Mouse (Mus musculus) CD4-positive, CD25-positive, alpha-beta regulatory T cell (primary cell): ENCODE measurements around the gene Sap30bp. TPM values are rescaled to one million over a fixed set of nuclear protein-coding genes. Genes with fewer than 3 reads are reported as not detected.

ENCODE experiments used
- polyA plus RNA-seq: library from polyadenylated mRNA; unstranded; fragments of 100-300 nt; shearing (Covaris generic); gene quantifications from one replicate; pipeline ENCODE4 v1.2.1, GENCODE M21; 2017

Sap30bp gene
- polyA plus RNA-seq = 39.1 TPM

DNA sequence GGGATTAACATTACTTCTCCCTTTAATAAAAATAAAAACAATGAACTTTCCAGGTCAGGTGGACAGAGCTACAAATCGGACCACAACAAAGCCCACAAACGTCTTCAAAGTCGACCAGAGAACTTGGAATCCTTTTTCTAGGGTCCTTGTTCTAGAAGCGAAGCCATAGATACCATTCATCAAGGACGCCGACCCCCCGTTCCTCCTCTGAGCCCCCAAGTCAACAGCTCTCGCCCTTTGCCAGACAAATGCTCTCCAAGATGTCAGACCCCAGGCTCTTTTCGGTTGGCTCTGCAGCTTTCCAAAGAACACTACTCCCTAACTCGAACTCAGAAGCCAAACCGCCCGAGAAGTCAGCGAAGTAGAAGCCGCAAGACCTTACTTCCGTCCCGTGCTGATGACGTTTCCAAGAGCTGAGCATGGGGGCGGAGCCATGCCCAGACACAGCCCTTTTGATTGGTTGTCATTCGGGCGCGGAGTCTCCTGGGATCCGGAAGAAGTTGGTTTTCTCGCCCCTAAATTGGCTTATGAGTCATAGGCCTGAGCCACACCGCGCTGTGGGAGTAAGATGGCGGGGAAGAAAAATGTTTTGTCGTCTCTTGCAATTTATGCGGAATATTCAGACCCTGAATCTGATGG lies at the start of gene Sap30bp, which contains the start of gene Recql5:
Gene Sap30bp, plus strand, starts transcription at position 175 of the 639 bp plus-strand sequence.
Gene Recql5, minus strand, starts transcription at position 370 of the 639 bp plus-strand sequence.

DNA sequence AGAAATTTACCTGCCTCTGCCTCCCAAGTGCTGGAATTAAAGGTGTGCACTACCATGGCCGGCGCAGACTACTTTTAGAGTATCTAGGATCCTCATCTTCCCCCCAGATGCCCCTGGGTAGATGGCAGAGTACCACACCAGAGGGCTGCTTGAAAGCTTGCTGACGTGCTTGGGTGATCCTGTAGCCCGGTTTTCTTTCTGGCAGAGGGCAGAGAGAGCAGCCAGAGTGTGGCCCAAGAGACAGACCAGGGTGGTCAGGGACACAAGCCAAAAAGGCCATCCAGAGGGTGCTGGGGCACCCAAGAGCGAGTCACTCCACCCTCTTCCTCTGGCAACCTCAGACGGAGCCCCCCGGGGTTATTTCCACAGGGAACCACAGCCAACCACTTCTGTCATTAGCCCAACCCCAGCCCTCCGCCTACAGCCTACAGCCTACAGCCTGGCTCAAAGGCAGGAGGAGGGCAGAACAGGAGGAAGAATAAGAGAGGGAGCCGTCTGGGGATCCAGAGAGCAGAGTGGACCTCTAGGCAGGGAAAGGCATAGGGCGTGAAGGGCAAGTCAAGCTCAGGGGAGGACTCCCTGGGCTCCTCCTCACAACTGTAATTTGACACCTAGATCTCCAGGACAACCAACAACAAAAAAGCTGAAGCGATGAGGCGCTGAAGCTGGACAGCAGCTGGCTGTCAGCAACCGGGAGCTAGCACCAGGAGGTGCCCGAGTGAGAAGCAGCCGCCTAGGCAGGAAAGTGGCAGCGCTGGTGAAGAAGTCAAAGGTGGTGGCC lies 33.4 kb upstream of the Sap30bp start, which contains the start of gene Smim5:
Gene Smim5, plus strand, starts transcription at position 481 of the 781 bp plus-strand sequence.

GRCm38 (mm10) chr11:115911632-115912376 lies 21.3 kb upstream of the Sap30bp start, which contains the start of gene Smim6:
Gene Smim6, plus strand, starts transcription at chr11:115912017.

DNA sequence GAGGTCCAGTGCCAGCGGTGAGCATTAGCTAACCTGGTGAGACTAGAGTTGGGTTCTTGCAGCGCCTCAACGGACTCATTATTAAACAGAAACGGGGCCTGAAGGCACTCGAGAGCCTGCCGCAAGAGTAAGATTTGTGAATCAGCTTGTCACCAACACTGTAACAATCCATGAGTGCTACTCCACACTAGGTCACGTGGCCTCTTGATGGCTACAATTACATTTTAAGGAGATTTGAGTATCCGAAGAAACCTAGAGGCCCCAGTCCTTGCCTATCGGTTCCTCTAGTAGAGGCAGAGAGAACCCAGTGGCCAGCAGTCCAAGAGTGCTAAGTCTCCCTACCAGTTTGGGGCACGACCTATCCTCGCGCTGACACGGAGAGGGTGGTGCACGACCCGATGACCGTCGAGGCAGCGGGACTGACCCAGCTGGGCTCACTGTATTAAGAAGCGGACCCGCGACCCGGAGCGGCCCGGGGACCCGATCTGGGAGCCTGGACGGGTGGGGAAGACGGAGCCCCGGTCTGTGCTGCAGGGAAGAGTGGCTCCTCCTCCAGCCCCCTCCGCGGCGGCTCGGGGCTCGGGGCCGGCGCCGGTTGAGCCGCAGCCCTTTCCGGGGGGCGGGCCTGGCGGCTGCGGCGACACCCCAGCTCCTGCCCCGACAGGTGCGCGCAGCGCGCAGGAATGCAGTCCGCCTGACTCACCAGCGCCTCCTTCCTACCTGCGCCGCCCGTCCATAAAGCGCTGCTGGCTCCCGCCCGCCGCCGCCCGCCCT lies 41.4 kb downstream of the Sap30bp start, which contains the start of gene Itgb4:
Gene Itgb4, plus strand, starts transcription at position 401 of the 774 bp plus-strand sequence.

DNA sequence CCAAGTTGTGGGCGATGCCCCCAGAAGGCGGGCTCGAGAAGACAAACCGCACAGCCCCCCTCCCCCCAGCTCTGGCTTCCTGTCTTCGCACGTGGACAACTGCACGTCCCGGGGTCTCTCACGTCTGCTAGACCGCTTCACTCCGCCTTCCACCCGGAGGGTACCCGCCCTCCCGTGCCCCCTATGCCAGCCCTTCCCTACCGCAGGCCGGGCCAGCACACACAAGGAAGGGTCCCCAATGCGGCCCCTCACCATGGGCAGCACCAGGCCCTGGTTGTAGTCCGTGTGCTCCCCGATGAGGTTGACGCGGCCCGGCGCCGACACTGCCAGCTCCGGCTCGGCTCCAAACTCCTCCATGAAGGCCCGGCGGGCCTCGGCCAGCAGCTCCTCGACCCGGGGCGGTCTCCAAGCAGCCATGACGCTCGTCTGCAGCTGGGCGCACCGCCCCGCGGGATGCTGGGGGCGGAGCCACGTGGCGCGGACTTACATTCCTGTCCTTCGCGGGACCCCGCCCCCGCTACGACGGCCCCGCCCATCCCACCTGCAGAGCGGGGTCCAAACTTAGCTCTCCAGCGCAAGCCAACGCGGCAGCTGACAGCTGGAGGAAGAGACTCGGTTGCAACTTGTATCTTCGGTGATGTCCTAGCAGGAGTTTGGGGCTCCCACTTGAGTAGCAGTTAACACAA lies 79.3 kb downstream of the Sap30bp start, which contains the start of gene Galk1:
Gene Galk1, minus strand, starts transcription at position 458 of the 686 bp plus-strand sequence.

Other genes with a start within 250 kb of the Sap30bp start
- 198 TPM for gene Grb2, start 224.7 kb upstream of the Sap30bp start, polyA plus RNA-seq
- gene Tmem94, start 167.8 kb upstream of the Sap30bp start, polyA plus RNA-seq = 26.2 TPM
- gene Caskin2, start 119.6 kb upstream of the Sap30bp start, polyA plus RNA-seq = 1.6 TPM
- gene Tsen54, start 118.6 kb upstream of the Sap30bp start, polyA plus RNA-seq = 38.2 TPM
- gene Llgl2, start 109.2 kb upstream of the Sap30bp start, polyA plus RNA-seq = 35.4 TPM
- gene Myo15b, start 74.9 kb upstream of the Sap30bp start, polyA plus RNA-seq = 0.04 TPM
- gene Smim5, start 33.3 kb upstream of the Sap30bp start, polyA plus RNA-seq = 0.44 TPM
- 1.0 TPM for gene Smim6, start 21.3 kb upstream of the Sap30bp start, polyA plus RNA-seq
- gene Recql5, start 195 bp downstream of the Sap30bp start, polyA plus RNA-seq = 21.0 TPM
- 0.06 TPM for gene Itgb4, start 41.4 kb downstream of the Sap30bp start, polyA plus RNA-seq
- 42.0 TPM for gene Galk1, start 79.4 kb downstream of the Sap30bp start, polyA plus RNA-seq
- gene H3f3b, start 94.7 kb downstream of the Sap30bp start, polyA plus RNA-seq = 1,568 TPM
- 43.3 TPM for gene Unk, start 97.0 kb downstream of the Sap30bp start, polyA plus RNA-seq
- gene Unc13d, start 144.7 kb downstream of the Sap30bp start, polyA plus RNA-seq = 154 TPM
- gene Wbp2, start 153.7 kb downstream of the Sap30bp start, polyA plus RNA-seq = 187 TPM
- gene Trim47, start 193.9 kb downstream of the Sap30bp start, polyA plus RNA-seq = 0.61 TPM
- 16.6 TPM for gene Trim65, start 197.8 kb downstream of the Sap30bp start, polyA plus RNA-seq
- 72.0 TPM for gene Mrpl38, start 205.6 kb downstream of the Sap30bp start, polyA plus RNA-seq
- gene Fbf1, start 234.9 kb downstream of the Sap30bp start, polyA plus RNA-seq = 11.1 TPM